Mouse (Mus musculus) small intestine, adult 2 months (tissue): ENCODE measurements around the gene Chmp6.

Experiments
- CTCF ChIP-seq: fragments of 200-500 bp; IDR thresholded peaks from 2 replicates; pipeline ENCODE4 v1.5.1; 2012; ENCODE audit warnings: low read depth, mild to moderate bottlenecking, control low read depth, inconsistent platforms, low read length, moderate library complexity, mixed read lengths; ENCODE audit not compliant: insufficient replicate concordance, insufficient read length; ENCODE audit errors: extremely low read depth
- POLR2A ChIP-seq: fragments of 200-500 bp; IDR thresholded peaks from 2 replicates; pipeline ENCODE4 v1.6.1; 2012; ENCODE audit warnings: low read depth, mild to moderate bottlenecking, control low read depth, inconsistent platforms, low read length, moderate library complexity

GRCm38 (mm10) chr11:119967892-119968291 is 54.7 kb downstream of the Chmp6 start:
- TF ChIP-seq POLR2A (no peak), CTCF (no peak)
